Mouse (Mus musculus) kidney, postnatal 4 days (tissue): ENCODE measurements around the gene Urb2.

Source experiments
- DNase-seq, 2 experiments: peaks; one replicate each; pipeline ENCODE4 v3.0.0; 2021; ENCODE audit warnings: mixed read lengths in 2 of 2

Urb2 gene

DNA sequence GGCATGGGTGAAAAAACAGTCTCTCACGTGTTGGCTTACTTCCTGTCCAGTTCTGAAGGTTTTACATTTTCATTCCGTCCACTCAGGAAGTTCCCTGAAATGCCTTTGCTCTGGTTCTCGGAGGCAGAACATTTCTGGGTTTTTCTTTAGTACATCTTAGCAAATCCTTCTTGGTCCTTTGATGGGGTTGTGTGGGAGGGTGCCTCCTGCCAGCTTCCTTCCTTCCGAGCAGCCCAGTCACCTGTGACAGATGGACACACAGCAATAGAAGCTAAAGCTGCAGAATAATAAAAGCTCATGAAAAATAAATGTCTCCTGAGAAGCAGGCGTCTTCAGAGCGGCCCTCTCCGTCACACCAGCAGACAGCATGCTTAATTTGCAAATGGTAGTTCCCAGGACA lies 57.7 kb downstream of the Urb2 start:
- no peak for DNase-seq

DNA sequence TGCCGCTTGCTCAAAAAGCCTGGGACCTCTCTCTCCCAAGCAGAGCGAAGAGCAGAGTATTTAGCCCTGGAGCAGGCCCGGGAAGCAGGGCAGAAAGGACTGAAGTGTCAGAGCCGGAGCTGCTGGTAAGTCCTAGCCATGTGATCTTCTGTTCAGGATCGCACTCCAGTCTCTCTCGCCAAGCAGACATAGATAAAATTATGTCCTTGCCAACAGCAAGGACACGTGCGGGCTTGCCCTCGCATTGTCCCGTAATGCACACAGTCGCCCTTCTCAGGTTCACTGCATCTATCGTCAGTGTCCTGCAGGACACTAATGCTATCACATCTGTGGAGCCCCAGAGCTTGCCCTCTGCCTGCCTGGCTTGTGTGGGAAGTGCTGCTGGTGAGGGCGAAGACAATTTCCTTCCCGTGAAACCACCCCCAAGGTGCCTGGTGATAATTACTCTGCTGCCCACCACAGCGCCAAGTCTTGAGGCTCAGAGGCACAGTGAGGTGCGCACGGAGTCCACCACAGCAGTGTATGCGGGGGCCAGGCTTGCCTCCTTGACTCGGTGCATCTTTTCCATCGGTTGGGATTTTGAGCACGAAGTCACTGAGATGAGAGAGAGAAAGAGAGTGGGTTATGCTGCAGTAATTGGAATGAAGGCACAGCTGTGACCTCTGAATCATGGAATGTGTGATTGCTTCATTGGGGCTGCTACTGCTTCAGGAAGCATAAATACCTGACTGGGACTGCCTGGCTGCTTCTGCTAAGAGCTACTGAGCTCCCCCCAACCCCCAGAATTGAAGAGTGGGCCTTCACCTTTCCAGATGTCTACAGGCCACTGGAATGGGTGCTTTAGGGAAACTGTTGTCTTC lies 59.4 kb downstream of the Urb2 start:
- DNase-seq, result no peak

DNA sequence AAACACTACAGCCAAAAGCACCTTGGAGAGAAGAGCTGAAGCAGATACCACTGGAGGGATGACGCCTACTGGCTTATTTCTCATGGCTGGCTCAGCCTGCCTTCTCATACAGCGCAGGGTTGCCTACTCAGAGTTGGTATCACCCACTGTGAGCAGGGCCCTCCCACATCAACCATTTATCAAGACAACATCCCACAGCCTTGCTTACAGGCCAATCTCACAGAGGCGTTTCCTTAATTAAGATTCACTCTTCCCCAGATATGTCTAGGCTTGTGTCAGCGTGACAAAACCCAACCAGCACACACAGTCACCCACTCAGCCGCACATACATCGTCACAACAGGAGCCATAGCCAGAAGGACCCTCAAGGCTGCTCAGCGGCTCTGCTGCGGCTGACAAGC lies 61.3 kb downstream of the Urb2 start:
- no peak for DNase-seq

DNA sequence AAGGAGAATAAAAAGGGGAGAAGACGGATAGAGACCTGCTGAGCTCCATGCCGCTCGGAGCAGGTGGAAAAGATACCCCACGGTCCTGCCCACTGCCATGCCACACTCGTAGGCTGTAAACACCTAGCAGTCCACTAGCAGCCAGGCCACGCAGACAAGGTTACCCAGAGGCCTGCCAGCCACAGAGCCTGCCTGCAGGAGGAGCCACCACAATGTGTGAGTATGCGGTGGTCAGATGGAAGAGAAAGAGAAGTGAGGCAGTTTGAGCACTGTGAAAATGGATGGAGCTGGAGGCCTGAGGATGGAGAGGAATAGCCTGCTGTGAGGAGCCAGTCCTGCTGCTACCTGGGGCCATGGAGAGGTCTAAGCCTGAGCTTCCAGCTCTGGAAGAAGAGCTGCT lies 62.3 kb downstream of the Urb2 start:
- DNase-seq, result no peak

DNA sequence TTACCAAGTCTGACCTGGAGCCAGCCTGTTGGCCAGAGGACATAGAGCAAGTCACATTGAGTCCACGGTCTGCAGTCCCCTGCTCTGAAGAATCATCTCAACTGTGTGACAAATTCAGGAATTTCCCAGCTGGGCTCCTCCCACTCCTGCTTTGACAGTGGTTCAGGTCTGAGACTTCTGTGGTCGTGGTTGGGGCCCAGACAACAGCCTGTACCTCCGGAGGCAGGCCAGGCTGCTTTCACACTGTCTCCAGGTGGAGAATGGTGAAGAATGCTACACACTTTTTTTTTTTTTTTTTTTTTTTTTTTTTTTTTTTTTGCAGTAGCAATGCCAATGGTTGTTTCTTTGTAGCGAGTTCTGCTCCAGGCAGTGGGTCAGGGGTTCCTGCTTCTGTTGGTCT lies 64.4 kb downstream of the Urb2 start:
- no peak for DNase-seq

DNA sequence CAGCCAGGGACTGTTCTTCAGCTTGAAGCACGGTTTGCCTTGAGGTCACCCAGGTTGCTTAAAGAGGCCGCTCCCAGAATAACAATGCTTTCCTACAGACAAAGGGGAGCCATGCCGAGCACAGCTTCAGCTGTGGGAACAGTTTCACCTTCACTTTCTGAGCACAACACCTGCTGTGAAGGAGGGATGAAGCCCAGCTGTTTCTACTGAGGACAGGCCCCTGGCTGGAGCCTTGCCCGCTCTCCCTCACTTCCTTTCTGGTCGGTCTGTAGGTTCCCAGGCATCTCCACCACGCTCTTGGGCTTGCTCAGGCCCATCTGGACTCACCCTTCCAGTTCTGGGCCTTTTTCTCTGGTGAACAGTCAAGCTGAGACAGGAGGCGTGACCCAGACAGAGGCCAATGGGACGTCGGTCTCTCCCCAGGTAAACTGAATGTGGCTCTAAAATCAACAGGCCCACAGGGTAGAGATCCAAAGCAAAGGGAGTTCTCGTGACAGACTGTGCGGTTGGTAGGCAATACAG lies 66.8 kb downstream of the Urb2 start:
- DNase-seq, result no peak

DNA sequence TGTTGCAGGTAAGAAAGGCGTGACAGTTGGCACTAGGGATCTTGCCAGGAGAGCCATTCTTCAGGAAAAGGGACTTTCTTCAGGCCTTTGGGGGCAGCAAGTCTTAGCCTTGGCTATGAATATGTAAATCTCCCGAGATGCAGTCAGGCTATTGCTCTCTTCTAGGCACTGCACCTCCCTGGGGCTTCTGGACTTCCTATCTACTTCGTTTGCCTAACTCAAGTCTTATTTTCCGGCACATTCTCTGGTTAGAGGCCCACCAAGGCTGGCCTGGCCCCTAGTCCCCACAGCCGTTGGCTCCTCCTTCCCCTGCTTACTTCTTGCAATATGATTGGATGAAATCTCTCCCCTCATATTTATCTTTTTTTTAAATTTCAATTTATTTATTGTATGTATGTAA lies 67.7 kb downstream of the Urb2 start:
- DNase-seq, result no peak

DNA sequence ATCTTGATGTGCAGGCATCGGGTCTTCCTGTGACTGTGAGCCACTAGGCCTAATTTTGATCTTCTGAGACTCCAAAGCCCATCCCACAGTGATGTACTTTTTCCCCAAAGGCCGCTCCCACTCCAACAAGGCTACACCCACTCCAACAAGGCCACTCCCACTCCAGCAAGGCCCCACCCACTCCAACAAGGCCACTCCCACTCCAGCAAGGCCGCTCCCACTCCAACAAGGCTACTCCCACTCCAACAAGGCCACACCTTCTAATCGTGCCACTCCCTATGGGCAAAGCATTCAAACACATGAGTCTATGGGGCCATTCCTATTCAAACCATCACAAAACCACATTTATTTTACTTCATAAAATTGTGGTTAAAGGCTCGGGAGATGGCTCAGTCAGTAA lies 69.2 kb downstream of the Urb2 start:
- no peak for DNase-seq
